Mouse (Mus musculus) hindbrain, embryonic 12.5 days (tissue): ENCODE measurements around the gene Adarb1. TPM values are rescaled to one million over a fixed set of nuclear protein-coding genes. Genes with fewer than 3 reads are reported as not detected.

Experiments
- ATAC-seq: fragments of 200-750 bp; cut with Nextera tagmentation; 2 replicates; pipeline ENCODE4 v1.8.0; 2017; ENCODE audit warnings: moderate TSS enrichment; ENCODE audit not compliant: low FRiP score
- H3K27ac ChIP-seq: fragments of 300-500 bp; sonication (generic); 2 replicates; pipeline ENCODE4 v1.5.1; 2016; ENCODE audit warnings: mild to moderate bottlenecking
- H3K27me3 ChIP-seq: fragments of 300-500 bp; sonication (generic); 2 replicates; pipeline ENCODE4 v1.6.1; 2016; ENCODE audit warnings: mild to moderate bottlenecking
- H3K36me3 ChIP-seq: fragments of 300-500 bp; sonication (generic); 2 replicates; pipeline ENCODE4 v1.6.1; 2016; ENCODE audit warnings: mild to moderate bottlenecking
- H3K4me1 ChIP-seq: fragments of 300-500 bp; sonication (generic); 2 replicates; pipeline ENCODE4 v1.6.1; 2016
- H3K4me2 ChIP-seq: fragments of 300-500 bp; sonication (generic); replicated peaks from 2 replicates; pipeline ENCODE4 v1.6.1; 2016; ENCODE audit warnings: mild to moderate bottlenecking
- H3K4me3 ChIP-seq: fragments of 300-500 bp; sonication (generic); 2 replicates; pipeline ENCODE4 v1.5.1; 2016; ENCODE audit warnings: mild to moderate bottlenecking
- H3K9ac ChIP-seq: fragments of 300-500 bp; sonication (generic); 2 replicates; pipeline ENCODE4 v1.6.1; 2016; ENCODE audit warnings: mild to moderate bottlenecking, moderate library complexity
- H3K9me3 ChIP-seq: fragments of 300-500 bp; sonication (generic); replicated peaks from 2 replicates; pipeline ENCODE4 v1.6.1; 2016; ENCODE audit warnings: mild to moderate bottlenecking
- WGBS: fragments of 180-500 bp; shearing (Covaris S2); methylation state at CpG from one replicate; pipeline ENCODE4 v1.1.7; 2016; 5-methylcytosine and 5-hydroxymethylcytosine counted together
- polyA plus RNA-seq: library from polyadenylated mRNA; unstranded; fragments of >200 nt; fragmentation: Nextera tagmentation; extraction: Ambion mirVana; gene quantifications from 2 replicates; pipeline ENCODE4 v1.2.1, GENCODE M21; 2016

Adarb1 gene
- polyA plus RNA-seq, 1 experiment from 2014 or later = 10.6 TPM

GRCm38 (mm10) chr10:77399938-77400337 is 18.1 kb downstream of the Adarb1 start:
- H3K9ac ChIP-seq = no peak overlapping the region
- no peaks in the 10 kb centered on the region for H3K9me3 ChIP-seq
- no peak overlapping the region for H3K27ac ChIP-seq
- 0 out of 2 replicates have a peak, but pooled peaks cover 2% of the 10 kb centered on the region for H3K4me1 ChIP-seq
- no peak overlapping the region for H3K4me2 ChIP-seq
- no peaks in the 10 kb centered on the region for H3K36me3 ChIP-seq
- no peaks in the 10 kb centered on the region for H3K27me3 ChIP-seq
- ATAC-seq = no peak
- H3K4me3 ChIP-seq = no peak overlapping the region
- WGBS = 84% methylated on average over 5 of the region's 5 CpGs

- H3K4me3 ChIP-seq = no peak overlapping the region
- 0 out of 2 replicates have a peak, but pooled peaks cover 2% of the 10 kb centered on the region for H3K4me1 ChIP-seq
- no peak overlapping the region for H3K27ac ChIP-seq
- H3K9ac ChIP-seq = no peak overlapping the region
- 72% methylated on average over 3 of the region's 3 CpGs for WGBS
- H3K36me3 ChIP-seq = no peaks in the 10 kb centered on the region
- H3K27me3 ChIP-seq = no peaks in the 10 kb centered on the region
- H3K9me3 ChIP-seq = no peaks in the 10 kb centered on the region
- no peak for ATAC-seq
- H3K4me2 ChIP-seq = no peak overlapping the region
Measured at GRCm38 (mm10) chr10:77398082-77398481, 20.0 kb downstream of the Adarb1 start.

- Histone ChIP-seq H3K27ac (no peak overlapping the region), H3K4me2 (no peak overlapping the region), H3K4me1 (0 out of 2 replicates have a peak, but pooled peaks cover 2% of the 10 kb centered on the region), H3K36me3 (no peaks in the 10 kb centered on the region), H3K4me3 (no peak overlapping the region), H3K9ac (no peak overlapping the region), H3K27me3 (no peaks in the 10 kb centered on the region), H3K9me3 (no peaks in the 10 kb centered on the region)
- 88% methylated on average over 6 of the region's 6 CpGs for WGBS
- no peak for ATAC-seq
Measured at GRCm38 (mm10) chr10:77397056-77397642, 20.9 kb downstream of the Adarb1 start.

- Histone ChIP-seq H3K27me3 (no peaks in the 10 kb centered on the region), H3K9ac (no peak overlapping the region), H3K36me3 (no peaks in the 10 kb centered on the region), H3K27ac (no peak overlapping the region), H3K4me3 (no peak overlapping the region), H3K9me3 (no peaks in the 10 kb centered on the region), H3K4me1 (0 out of 2 replicates have a peak, but pooled peaks cover 2% of the 10 kb centered on the region), H3K4me2 (no peak overlapping the region)
- WGBS = 100% methylated on average over 1 of the region's 1 CpGs
- no peak for ATAC-seq
Measured at GRCm38 (mm10) chr10:77396015-77396414, 22.1 kb downstream of the Adarb1 start.

GRCm38 (mm10) chr10:77391072-77391471 is 27.0 kb downstream of the Adarb1 start:
- H3K4me2 ChIP-seq = no peak overlapping the region
- no peak overlapping the region for H3K27ac ChIP-seq
- no peak overlapping the region for H3K4me3 ChIP-seq
- no peaks in the 10 kb centered on the region for H3K27me3 ChIP-seq
- no peaks in the 10 kb centered on the region; the same call in 1 of the 2 replicates for H3K4me1 ChIP-seq
- 92% methylated on average over 6 of the region's 6 CpGs for WGBS
- no peak overlapping the region for H3K9ac ChIP-seq
- H3K9me3 ChIP-seq = no peaks in the 10 kb centered on the region
- no peaks in the 10 kb centered on the region for H3K36me3 ChIP-seq
- ATAC-seq = no peak

GRCm38 (mm10) chr10:77387558-77387957 is 30.5 kb downstream of the Adarb1 start:
- Histone ChIP-seq H3K4me3 (no peak overlapping the region), H3K9me3 (no peaks in the 10 kb centered on the region), H3K27ac (no peak overlapping the region), H3K36me3 (no peaks in the 10 kb centered on the region), H3K9ac (no peak overlapping the region), H3K27me3 (no peaks in the 10 kb centered on the region), H3K4me2 (no peak overlapping the region), H3K4me1 (no peaks in the 10 kb centered on the region; the same call in 1 of the 2 replicates)
- ATAC-seq = no peak
- WGBS = 91% methylated on average over 1 of the region's 1 CpGs

- H3K9ac ChIP-seq = no peak overlapping the region
- H3K36me3 ChIP-seq = no peaks in the 10 kb centered on the region
- no peaks in the 10 kb centered on the region; the same call in 1 of the 2 replicates for H3K4me1 ChIP-seq
- no peak overlapping the region for H3K4me2 ChIP-seq
- 88% methylated on average over 4 of the region's 4 CpGs for WGBS
- H3K9me3 ChIP-seq = no peaks in the 10 kb centered on the region
- no peak overlapping the region for H3K4me3 ChIP-seq
- no peak overlapping the region for H3K27ac ChIP-seq
- no peaks in the 10 kb centered on the region for H3K27me3 ChIP-seq
- ATAC-seq = no peak
Measured at GRCm38 (mm10) chr10:77385731-77386130, 32.3 kb downstream of the Adarb1 start.

GRCm38 (mm10) chr10:77383045-77383444 is 35.0 kb downstream of the Adarb1 start:
- Histone ChIP-seq H3K27me3 (no peaks in the 10 kb centered on the region), H3K9me3 (no peaks in the 10 kb centered on the region), H3K36me3 (no peaks in the 10 kb centered on the region), H3K27ac (no peak overlapping the region), H3K9ac (no peak overlapping the region), H3K4me3 (no peak overlapping the region), H3K4me1 (no peaks in the 10 kb centered on the region; the same call in 1 of the 2 replicates), H3K4me2 (no peak overlapping the region)
- ATAC-seq = no peak
- WGBS = 89% methylated on average over 8 of the region's 8 CpGs

- Histone ChIP-seq H3K4me2 (no peak overlapping the region), H3K27ac (no peak overlapping the region), H3K9me3 (no peaks in the 10 kb centered on the region), H3K4me3 (no peak overlapping the region), H3K36me3 (no peaks in the 10 kb centered on the region), H3K9ac (no peak overlapping the region), H3K4me1 (no peaks in the 10 kb centered on the region), H3K27me3 (no peaks in the 10 kb centered on the region)
- ATAC-seq = no peak
- WGBS = 55% methylated on average over 2 of the region's 2 CpGs
Measured at GRCm38 (mm10) chr10:77381191-77381590, 36.9 kb downstream of the Adarb1 start.

GRCm38 (mm10) chr10:77380716-77381115 is 37.4 kb downstream of the Adarb1 start:
- 71% methylated on average over 6 of the region's 6 CpGs for WGBS
- no peaks in the 10 kb centered on the region for H3K4me1 ChIP-seq
- H3K27me3 ChIP-seq = no peaks in the 10 kb centered on the region
- no peak overlapping the region for H3K27ac ChIP-seq
- H3K4me2 ChIP-seq = no peak overlapping the region
- no peaks in the 10 kb centered on the region for H3K36me3 ChIP-seq
- no peaks in the 10 kb centered on the region for H3K9me3 ChIP-seq
- no peak overlapping the region for H3K9ac ChIP-seq
- no peak overlapping the region for H3K4me3 ChIP-seq
- no peak for ATAC-seq

GRCm38 (mm10) chr10:77379199-77379598 is 38.9 kb downstream of the Adarb1 start:
- 91% methylated on average over 4 of the region's 4 CpGs for WGBS
- no peak overlapping the region for H3K27ac ChIP-seq
- ATAC-seq = no peak

GRCm38 (mm10) chr10:77376056-77376455 is 42.0 kb downstream of the Adarb1 start:
- Histone ChIP-seq H3K36me3 (no peaks in the 10 kb centered on the region), H3K4me2 (no peak overlapping the region), H3K4me3 (no peak overlapping the region), H3K27me3 (no peaks in the 10 kb centered on the region), H3K9ac (no peak overlapping the region), H3K27ac (no peak overlapping the region), H3K4me1 (no peaks in the 10 kb centered on the region), H3K9me3 (no peaks in the 10 kb centered on the region)
- WGBS = 91% methylated on average over 1 of the region's 1 CpGs
- no peak for ATAC-seq

More at GRCm38 (mm10) chr10:77379199-77379598, 38.9 kb downstream of the Adarb1 start:
- Histone ChIP-seq H3K36me3 (no peaks in the 10 kb centered on the region), H3K27me3 (no peaks in the 10 kb centered on the region), H3K4me3 (no peak overlapping the region), H3K4me2 (no peak overlapping the region), H3K4me1 (no peaks in the 10 kb centered on the region), H3K9ac (no peak overlapping the region), H3K9me3 (no peaks in the 10 kb centered on the region)

GRCm38 (mm10) chr10:77374948-77375347 is 43.1 kb downstream of the Adarb1 start:
- Histone ChIP-seq H3K27ac (no peak overlapping the region), H3K9me3 (no peaks in the 10 kb centered on the region), H3K27me3 (no peaks in the 10 kb centered on the region), H3K4me2 (no peak overlapping the region), H3K36me3 (no peaks in the 10 kb centered on the region), H3K4me3 (no peak overlapping the region), H3K9ac (no peak overlapping the region), H3K4me1 (0 out of 2 replicates have a peak, but pooled peaks cover 1% of the 10 kb centered on the region)
- 100% methylated on average over 1 of the region's 1 CpGs for WGBS
- no peak for ATAC-seq
